Mouse (Mus musculus) hindlimb bud, embryonic 11.5 days (tissue): ENCODE results near the gene Cacna1b.

Experiments
- DNase-seq: peaks from one replicate; pipeline ENCODE4 v3.0.0-alpha.2; 2012; ENCODE audit warnings: low read depth, low spot score; ENCODE audit errors: extremely low spot score

The Cacna1b gene

GRCm38 (mm10) chr2:24719645-24720379 lies 43.1 kb downstream of the Cacna1b start:
- no peak for DNase-seq

DNA sequence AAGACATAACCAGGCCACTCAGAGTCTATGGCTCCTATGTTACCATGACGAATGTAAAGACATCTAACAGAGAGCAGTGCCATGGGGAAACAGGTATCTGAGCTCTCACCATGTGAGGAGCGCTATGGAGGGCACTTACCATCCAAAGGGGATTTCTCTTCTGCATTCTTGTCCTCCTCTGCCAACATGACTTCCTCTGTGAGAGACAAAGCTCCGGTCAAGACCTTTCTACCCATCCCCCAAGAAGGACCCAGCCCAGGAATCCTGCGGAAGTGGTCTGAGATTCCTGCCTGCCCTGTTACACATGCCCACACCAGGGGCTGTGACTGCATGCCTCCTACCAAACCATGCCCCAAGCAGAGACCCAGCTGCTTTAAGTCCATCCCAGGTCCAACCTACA lies 44.0 kb downstream of the Cacna1b start:
- DNase-seq = no peak

DNA sequence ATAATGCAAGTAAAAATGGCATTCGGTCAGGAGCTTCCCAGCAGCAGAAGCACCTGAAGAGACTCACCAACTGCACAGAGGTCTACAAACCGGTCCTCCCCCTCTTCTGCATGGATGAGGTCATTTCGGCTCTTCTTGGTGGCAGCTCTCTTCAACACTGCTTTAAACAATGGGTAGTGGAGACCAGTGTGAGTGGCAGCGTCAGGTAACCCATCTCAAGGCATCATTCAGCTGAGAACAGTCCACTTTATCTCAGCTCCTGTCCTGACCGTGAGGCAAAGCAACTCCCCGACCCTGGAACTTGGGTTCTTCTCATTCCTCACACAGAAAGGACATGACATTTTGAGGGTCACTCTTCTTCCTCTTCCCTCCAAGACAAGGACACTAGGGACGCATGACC lies 45.0 kb downstream of the Cacna1b start:
- DNase-seq = no peak

DNA sequence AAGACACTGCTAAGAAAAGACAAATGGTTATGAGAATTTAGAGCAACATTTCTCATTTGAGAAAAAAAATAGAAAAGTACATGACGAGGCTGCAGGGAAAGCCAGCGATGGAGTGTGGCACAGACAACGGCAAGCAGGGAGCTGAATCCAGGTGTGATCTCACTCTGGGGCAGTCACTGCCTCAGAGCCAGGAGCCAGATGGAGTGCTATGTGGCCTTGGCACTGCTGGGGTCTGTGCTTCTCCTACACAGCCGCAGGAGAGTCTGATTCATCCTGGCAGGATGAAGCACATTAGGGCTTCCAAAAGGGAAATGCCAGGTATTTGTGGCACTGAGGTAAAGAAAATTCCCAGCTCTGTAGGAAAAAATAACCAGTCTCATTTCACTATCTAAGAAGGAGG lies 45.5 kb downstream of the Cacna1b start:
- DNase-seq = no peak

GRCm38 (mm10) chr2:24705929-24706328 lies 57.0 kb downstream of the Cacna1b start:
- no peak for DNase-seq

DNA sequence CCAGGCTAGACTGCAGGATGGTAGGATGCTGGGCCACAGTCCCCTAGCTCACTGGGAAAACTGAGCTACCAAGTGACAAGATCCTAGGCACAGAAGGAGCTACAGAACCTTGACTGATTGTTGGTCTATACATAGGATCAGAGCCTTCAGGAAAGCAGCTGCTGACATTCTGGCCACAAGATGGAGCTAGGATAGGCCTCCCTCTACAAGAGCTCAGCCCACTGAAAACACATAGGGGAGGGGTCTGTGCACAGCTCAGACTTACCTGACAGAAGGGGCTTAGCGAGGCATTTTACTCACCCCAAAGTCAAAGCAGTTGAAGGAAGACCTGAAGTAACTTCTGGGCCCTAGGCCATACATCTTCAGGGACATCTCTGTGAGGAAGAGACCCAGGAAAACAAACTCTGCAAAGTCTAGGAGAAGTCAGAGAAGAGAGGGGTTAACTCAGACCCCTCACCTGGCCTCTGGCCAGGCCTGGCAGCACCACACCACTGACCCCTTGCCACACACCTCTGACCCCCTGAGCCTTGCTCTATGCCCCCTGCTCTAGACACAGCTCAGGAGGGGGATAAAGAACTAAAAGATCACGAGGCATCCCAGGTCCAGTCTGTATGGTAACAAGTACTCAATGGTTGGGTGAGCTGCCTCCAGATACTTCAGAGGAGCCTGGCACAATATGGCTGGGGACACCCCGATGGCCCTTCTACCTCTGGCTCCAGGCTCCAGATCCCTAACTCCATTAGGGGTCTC lies 60.6 kb downstream of the Cacna1b start:
- DNase-seq = no peak

DNA sequence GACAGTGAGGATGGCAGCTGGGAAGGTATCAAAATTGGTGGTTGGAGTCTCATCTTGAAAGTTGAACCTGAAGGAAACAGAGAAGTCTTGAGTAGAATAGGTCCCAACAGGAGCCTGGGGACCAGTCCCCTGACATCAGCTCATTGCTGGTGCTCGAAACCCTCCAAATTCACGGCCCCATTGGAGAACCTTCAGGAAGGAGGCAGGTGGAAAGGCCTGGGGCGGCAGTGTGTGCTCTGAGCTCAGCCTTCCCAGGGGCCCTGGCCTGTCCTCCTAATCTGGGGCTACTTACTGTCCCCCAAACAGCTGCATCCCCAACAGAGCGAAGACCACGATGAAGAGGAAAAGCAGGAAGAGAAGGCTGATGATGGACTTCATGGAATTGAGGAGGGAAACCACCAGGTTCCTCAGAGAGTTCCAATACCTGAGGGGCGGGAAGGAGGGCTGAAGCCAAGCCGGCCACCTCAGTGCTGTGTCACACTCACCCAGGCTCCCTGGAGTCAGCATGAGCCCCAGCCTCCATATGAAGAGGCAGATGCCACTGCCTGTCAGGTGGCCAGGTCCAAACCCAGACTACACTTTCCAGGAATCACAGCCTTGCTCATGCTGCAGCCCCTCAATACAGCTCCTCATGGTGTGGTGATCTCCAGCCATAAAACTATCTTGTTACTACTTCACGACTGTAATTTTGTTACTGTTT lies 65.5 kb downstream of the Cacna1b start:
- no peak for DNase-seq

DNA sequence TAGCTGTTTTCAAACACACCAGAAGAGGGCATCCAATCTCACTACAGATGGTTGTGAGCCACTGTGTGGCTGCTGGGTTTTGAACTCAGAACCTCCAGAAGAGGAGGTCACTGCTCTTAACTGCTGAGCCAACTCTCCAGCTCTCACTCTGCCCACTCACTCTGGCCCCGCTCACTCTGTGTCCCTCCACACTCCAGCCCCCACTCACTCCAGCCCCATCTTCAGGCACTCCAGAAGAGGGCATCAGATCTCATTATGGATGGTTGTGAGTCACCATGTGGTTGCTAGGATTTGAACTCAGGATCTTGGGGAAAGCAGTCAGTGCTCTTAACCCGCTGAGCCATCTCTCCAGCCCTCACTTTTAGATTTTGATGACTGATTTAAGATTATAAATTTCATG lies 70.6 kb downstream of the Cacna1b start:
- DNase-seq = no peak

- DNase-seq = no peak
Measured at GRCm38 (mm10) chr2:24690356-24690755, 72.6 kb downstream of the Cacna1b start.

GRCm38 (mm10) chr2:24685347-24685746 lies 77.6 kb downstream of the Cacna1b start:
- no peak for DNase-seq

- DNase-seq = no peak
Measured at GRCm38 (mm10) chr2:24684796-24685195, 78.2 kb downstream of the Cacna1b start.

- no peak for DNase-seq
Measured at GRCm38 (mm10) chr2:24683266-24683665, 79.7 kb downstream of the Cacna1b start.

DNA sequence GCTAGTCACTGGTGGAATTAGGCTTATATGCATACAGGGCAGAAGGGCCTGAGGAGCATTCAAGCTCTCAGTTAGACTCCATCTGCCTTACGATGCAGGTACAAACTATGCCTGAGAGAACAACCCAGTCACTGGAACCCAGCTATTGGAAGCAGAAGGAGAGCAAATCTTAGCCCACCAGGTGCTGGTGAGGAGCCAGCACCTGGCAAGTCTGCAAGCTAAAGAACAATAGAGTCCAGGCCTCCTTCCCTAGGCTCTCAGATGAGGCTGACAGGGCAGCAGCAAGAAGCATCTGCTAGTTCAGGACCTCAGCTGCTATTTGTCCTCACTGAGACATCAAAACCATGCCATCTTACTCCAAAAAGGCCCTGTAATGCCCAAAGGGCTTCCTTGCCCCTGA lies 82.2 kb downstream of the Cacna1b start:
- DNase-seq = no peak

GRCm38 (mm10) chr2:24680176-24680575 lies 82.8 kb downstream of the Cacna1b start:
- DNase-seq = no peak

GRCm38 (mm10) chr2:24679012-24679651 lies 83.8 kb downstream of the Cacna1b start:
- DNase-seq = no peak

DNA sequence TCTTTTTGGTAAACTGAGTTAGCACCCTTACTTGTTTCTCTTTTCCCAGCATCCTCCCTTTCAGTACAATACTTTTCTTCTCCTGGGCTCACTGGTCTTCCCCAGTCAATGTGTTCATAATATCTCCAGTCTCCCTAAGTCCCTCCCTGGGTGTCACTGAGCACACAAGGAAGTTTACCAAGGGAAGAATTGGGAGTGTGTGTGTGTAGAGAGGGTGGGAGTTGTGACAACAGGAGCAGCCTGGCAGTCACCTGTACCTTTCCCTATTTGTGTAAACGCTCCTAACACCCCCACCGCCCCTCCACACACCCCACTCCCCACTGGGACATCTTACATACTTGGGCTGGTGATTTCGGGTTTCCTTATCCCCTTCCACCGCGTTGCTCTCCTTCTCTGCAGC lies 84.4 kb downstream of the Cacna1b start:
- DNase-seq = no peak

- no peak for DNase-seq
Measured at GRCm38 (mm10) chr2:24678110-24678509, 84.8 kb downstream of the Cacna1b start.

DNA sequence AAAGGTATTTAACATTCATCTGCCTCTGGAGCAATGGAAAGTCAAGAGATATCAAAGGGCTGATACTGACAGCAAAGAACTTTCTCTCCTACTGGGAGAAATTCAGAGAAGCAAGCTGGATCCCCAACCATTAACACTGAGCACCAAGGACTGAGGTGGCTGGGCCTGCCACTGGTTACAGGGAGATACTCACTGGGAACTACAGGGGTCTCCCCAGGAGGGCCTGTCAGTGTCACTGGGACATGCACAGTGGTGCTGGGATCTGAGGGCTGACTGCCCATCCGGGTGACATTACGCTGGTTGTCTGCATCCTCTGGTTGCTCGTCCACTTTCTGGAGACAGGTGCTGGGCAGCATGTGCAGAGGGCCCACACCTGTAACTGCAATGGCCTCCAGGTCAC lies 85.3 kb downstream of the Cacna1b start:
- no peak for DNase-seq

GRCm38 (mm10) chr2:24674432-24675006 lies 88.4 kb downstream of the Cacna1b start:
- DNase-seq = no peak

DNA sequence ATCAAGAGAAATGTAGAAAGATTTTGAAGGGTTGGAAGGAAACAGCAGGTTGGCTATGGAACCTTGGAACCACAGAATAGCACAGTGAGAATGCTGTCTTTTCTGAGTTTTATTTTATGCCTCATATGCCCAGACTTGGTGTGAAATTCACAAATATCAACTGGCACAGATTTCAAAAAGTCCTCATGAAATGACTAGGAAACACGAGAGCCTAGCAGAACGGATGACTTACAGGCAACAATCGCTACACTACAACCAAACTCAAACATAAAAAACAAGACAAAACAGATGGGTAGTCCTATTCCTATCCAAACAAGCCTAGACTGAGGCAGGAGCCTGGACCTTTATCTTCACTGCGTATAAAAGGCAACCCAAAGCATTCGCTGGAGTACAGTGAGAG lies 94.4 kb downstream of the Cacna1b start:
- DNase-seq = no peak

DNA sequence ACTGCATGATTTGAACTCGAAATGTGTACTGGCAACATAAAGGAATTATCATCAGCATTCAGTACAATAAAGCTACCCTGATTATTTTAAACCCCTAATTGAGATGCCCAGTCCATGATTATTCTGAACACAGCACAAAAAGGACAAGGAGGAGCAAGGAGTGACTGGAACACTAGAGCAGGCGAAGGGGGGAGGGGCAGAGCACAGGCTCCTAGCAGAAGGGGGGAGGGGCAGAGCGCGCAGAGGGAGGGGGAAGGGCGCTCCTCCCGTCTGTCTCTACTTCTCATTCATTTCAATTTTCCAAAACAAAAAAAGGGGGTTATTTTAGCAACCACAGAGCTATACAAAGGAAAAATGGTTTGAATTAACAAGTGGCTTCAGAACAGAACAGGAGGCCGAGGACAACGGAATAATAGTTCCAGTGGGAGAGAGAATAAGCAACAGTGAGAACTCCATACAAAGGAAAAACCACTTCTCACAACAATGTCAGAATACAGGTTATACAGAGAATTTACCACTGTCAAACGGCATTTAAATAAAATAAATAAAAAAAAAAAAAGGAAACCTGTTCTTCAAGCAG lies 98.2 kb downstream of the Cacna1b start:
- no peak for DNase-seq
